Mouse (Mus musculus): ENCODE results near the gene Cib1.

Gene Cib1

GRCm38 (mm10) chr7:80227065-80227464 is 5.5 kb downstream of the Cib1 start:
- TF ChIP-seq POU5F1 (IDR thresholded peaks at IDR 0.05; ENCODE audit: borderline replicate concordance, low read length) (no peak), CTCF (conservative IDR thresholded peaks at IDR 0.05; ENCODE audit: low read length) (peak; percentile 32)

GRCm38 (mm10) chr7:80221179-80221750 is 11.3 kb downstream of the Cib1 start:
- H3K4me1 ChIP-seq (replicated peaks; ENCODE audit: low read depth, low read length): peaks cover 93% of the 10 kb centered on the region
- peaks cover 98% of the 10 kb centered on the region for H3K36me3 ChIP-seq (ENCODE audit: insufficient read depth, low read length)
- no peak for TF ChIP-seq NANOG (IDR thresholded peaks at IDR 0.05; ENCODE audit: borderline replicate concordance, low read length)
- peak; percentile 77 for TF ChIP-seq POU5F1 (IDR thresholded peaks at IDR 0.05; ENCODE audit: borderline replicate concordance, low read length)
- no peak for TF ChIP-seq CTCF (conservative IDR thresholded peaks at IDR 0.05; ENCODE audit: low read length)
- H3K4me3 ChIP-seq (replicated peaks; ENCODE audit: low read length): peak overlapping the region; percentile 51; the same call in 1 of the 2 replicates
- no peaks in the 10 kb centered on the region for H3K9me3 ChIP-seq (ENCODE audit: low read length)
- no peaks in the 10 kb centered on the region for H3K27me3 ChIP-seq (ENCODE audit: insufficient read depth, low read length)

More at GRCm38 (mm10) chr7:80227065-80227464, 5.5 kb downstream of the Cib1 start:
- H3K4me1 ChIP-seq (replicated peaks; ENCODE audit: low read depth, low read length): peaks cover 94% of the 10 kb centered on the region
- H3K36me3 ChIP-seq (ENCODE audit: insufficient read depth, low read length): peaks cover 88% of the 10 kb centered on the region
- H3K4me3 ChIP-seq (replicated peaks; ENCODE audit: low read length): no peak overlapping the region
- no peaks in the 10 kb centered on the region for H3K9me3 ChIP-seq (ENCODE audit: low read length)
- no peaks in the 10 kb centered on the region for H3K27me3 ChIP-seq (ENCODE audit: insufficient read depth, low read length)

GRCm38 (mm10) chr7:80220237-80220797 is 12.3 kb downstream of the Cib1 start:
- H3K4me3 ChIP-seq (replicated peaks; ENCODE audit: low read length): peak overlapping the region; percentile 51
- H3K4me1 ChIP-seq (replicated peaks; ENCODE audit: low read depth, low read length): peaks cover 94% of the 10 kb centered on the region
- TF ChIP-seq NANOG (IDR thresholded peaks at IDR 0.05; ENCODE audit: borderline replicate concordance, low read length) (no peak), POU5F1 (IDR thresholded peaks at IDR 0.05; ENCODE audit: borderline replicate concordance, low read length) (no peak), CTCF (conservative IDR thresholded peaks at IDR 0.05; ENCODE audit: low read length) (no peak)
- H3K27me3 ChIP-seq (ENCODE audit: insufficient read depth, low read length): no peaks in the 10 kb centered on the region
- peaks cover 98% of the 10 kb centered on the region for H3K36me3 ChIP-seq (ENCODE audit: insufficient read depth, low read length)
- H3K9me3 ChIP-seq (ENCODE audit: low read length): no peaks in the 10 kb centered on the region

GRCm38 (mm10) chr7:80218666-80219065 is 13.9 kb downstream of the Cib1 start:
- TF ChIP-seq NANOG (IDR thresholded peaks at IDR 0.05; ENCODE audit: borderline replicate concordance, low read length) (no peak), CTCF (conservative IDR thresholded peaks at IDR 0.05; ENCODE audit: low read length) (no peak), POU5F1 (IDR thresholded peaks at IDR 0.05; ENCODE audit: borderline replicate concordance, low read length) (no peak)
- peaks cover 98% of the 10 kb centered on the region for H3K36me3 ChIP-seq (ENCODE audit: insufficient read depth, low read length)
- H3K4me1 ChIP-seq (replicated peaks; ENCODE audit: low read depth, low read length): peaks cover 94% of the 10 kb centered on the region
- H3K27me3 ChIP-seq (ENCODE audit: insufficient read depth, low read length): no peaks in the 10 kb centered on the region
- H3K9me3 ChIP-seq (ENCODE audit: low read length): no peaks in the 10 kb centered on the region
- no peak overlapping the region for H3K4me3 ChIP-seq (replicated peaks; ENCODE audit: low read length)

- Histone ChIP-seq H3K27me3 (ENCODE audit: insufficient read depth, low read length) (no peaks in the 10 kb centered on the region), H3K4me3 (replicated peaks; ENCODE audit: low read length) (0 out of 2 replicates have a peak overlapping the region, but pooled peaks have one; percentile 26), H3K36me3 (ENCODE audit: insufficient read depth, low read length) (peaks cover 99% of the 10 kb centered on the region), H3K4me1 (replicated peaks; ENCODE audit: low read depth, low read length) (peaks cover 94% of the 10 kb centered on the region), H3K9me3 (ENCODE audit: low read length) (no peaks in the 10 kb centered on the region)
- no peak for TF ChIP-seq CTCF (conservative IDR thresholded peaks at IDR 0.05; ENCODE audit: low read length)
- TF ChIP-seq POU5F1 (IDR thresholded peaks at IDR 0.05; ENCODE audit: borderline replicate concordance, low read length): no peak
- no peak for TF ChIP-seq NANOG (IDR thresholded peaks at IDR 0.05; ENCODE audit: borderline replicate concordance, low read length)
These were observed 16.0 kb downstream of the Cib1 start for GRCm38 (mm10) chr7:80216566-80216965.

GRCm38 (mm10) chr7:80215398-80215797 is 17.2 kb downstream of the Cib1 start:
- Histone ChIP-seq H3K27me3 (ENCODE audit: insufficient read depth, low read length) (no peaks in the 10 kb centered on the region), H3K4me3 (replicated peaks; ENCODE audit: low read length) (0 out of 2 replicates have a peak overlapping the region, but pooled peaks have one; percentile 10), H3K9me3 (ENCODE audit: low read length) (no peaks in the 10 kb centered on the region), H3K36me3 (ENCODE audit: insufficient read depth, low read length) (peaks cover 99% of the 10 kb centered on the region), H3K4me1 (replicated peaks; ENCODE audit: low read depth, low read length) (peaks cover 93% of the 10 kb centered on the region)
- TF ChIP-seq CTCF (conservative IDR thresholded peaks at IDR 0.05; ENCODE audit: low read length): peak; percentile 79
- no peak for TF ChIP-seq POU5F1 (IDR thresholded peaks at IDR 0.05; ENCODE audit: borderline replicate concordance, low read length)
- no peak for TF ChIP-seq NANOG (IDR thresholded peaks at IDR 0.05; ENCODE audit: borderline replicate concordance, low read length)

- peaks cover 93% of the 10 kb centered on the region for H3K4me1 ChIP-seq (replicated peaks; ENCODE audit: low read depth, low read length)
These were observed 18.2 kb downstream of the Cib1 start for GRCm38 (mm10) chr7:80214459-80214858.

GRCm38 (mm10) chr7:80213604-80214003 is 19.0 kb downstream of the Cib1 start:
- no peaks in the 10 kb centered on the region for H3K9me3 ChIP-seq (ENCODE audit: low read length)
- H3K27me3 ChIP-seq (ENCODE audit: insufficient read depth, low read length): no peaks in the 10 kb centered on the region
- H3K36me3 ChIP-seq (ENCODE audit: insufficient read depth, low read length): peaks cover 99% of the 10 kb centered on the region
- peaks cover 93% of the 10 kb centered on the region for H3K4me1 ChIP-seq (replicated peaks; ENCODE audit: low read depth, low read length)
- H3K4me3 ChIP-seq (replicated peaks; ENCODE audit: low read length): no peak overlapping the region
- TF ChIP-seq POU5F1 (IDR thresholded peaks at IDR 0.05; ENCODE audit: borderline replicate concordance, low read length) (no peak), CTCF (conservative IDR thresholded peaks at IDR 0.05; ENCODE audit: low read length) (no peak), NANOG (IDR thresholded peaks at IDR 0.05; ENCODE audit: borderline replicate concordance, low read length) (no peak)

More at GRCm38 (mm10) chr7:80214459-80214858, 18.2 kb downstream of the Cib1 start:
- H3K27me3 ChIP-seq (ENCODE audit: insufficient read depth, low read length): no peaks in the 10 kb centered on the region
- TF ChIP-seq CTCF (conservative IDR thresholded peaks at IDR 0.05; ENCODE audit: low read length) (no peak), NANOG (IDR thresholded peaks at IDR 0.05; ENCODE audit: borderline replicate concordance, low read length) (no peak)
- H3K36me3 ChIP-seq (ENCODE audit: insufficient read depth, low read length): peaks cover 99% of the 10 kb centered on the region
- H3K9me3 ChIP-seq (ENCODE audit: low read length): no peaks in the 10 kb centered on the region
- H3K4me3 ChIP-seq (replicated peaks; ENCODE audit: low read length): no peak overlapping the region
